Mouse (Mus musculus): ENCODE measurements around the gene Ptn.

GRCm38 (mm10) chr6:36728079-36728478 is 81.9 kb downstream of the Ptn start:
- no peak for TF ChIP-seq CTCF (conservative IDR thresholded peaks at IDR 0.05; ENCODE audit: low read length)
- TF ChIP-seq NANOG (IDR thresholded peaks at IDR 0.05; ENCODE audit: borderline replicate concordance, low read length), result no peak

Data from E14TG2a.4 (cell line).